ENCODE assay signal across 10 mouse cellular contexts in genomic region chr17:68841097-68841891, GRCm38 (mm10). TPM values are rescaled to one million over a fixed set of nuclear protein-coding genes. Genes with fewer than 3 reads are reported as not detected.
DNase-seq lines count a peak whose midpoint lies in the region; ATAC-seq lines count a peak whose summit lies in the region.
"Had no signal": no experiment of that assay in that cellular context is flagged by ENCODE, and none has a peak within 500 bp of the region (broad histone marks: within the 10 kb centered on the region; RNA-seq: fewer than 3 reads in every experiment).

No protein-coding gene starts in this region.

- peak; percentile 20 for DNase-seq in R1 (ENCODE audit: low read depth, low spot score)
- DNase-seq in cerebellum, postnatal 14 days, result peak; percentile 81
- peak; percentile 23 to 60 for DNase-seq in frontal cortex, postnatal 10 days (ENCODE audit: low spot score in 2 of 2)
- peak; percentile 54 to 62 for DNase-seq in layer of hippocampus, postnatal 25 days (ENCODE audit: extremely low spot score in 1 of 2, low spot score in 1 of 2)
- peak; percentile 2 for DNase-seq in lung, postnatal 25 days (ENCODE audit: low spot score)
- DNase-seq in right cerebral cortex, postnatal 10 days (ENCODE audit: low spot score in 2 of 2), result peak; percentile 49

- peak overlapping the region; percentile 72 for H3K9ac ChIP-seq in hindbrain, embryonic 12.5 days

- peak; percentile 71 for ATAC-seq in hindbrain, embryonic 12.5 days (ENCODE audit: low FRiP score)
- no peak for ATAC-seq in CD4-positive, CD25-positive, alpha-beta regulatory T cell, adult 4 months

- peak overlapping the region; percentile 95 for H3K4me2 ChIP-seq in hindbrain, embryonic 12.5 days (replicated peaks)

- WGBS in hindbrain, embryonic 12.5 days, result under 1% methylated on average over 70 of the region's 75 CpGs

- H3K27ac ChIP-seq in hindbrain, embryonic 12.5 days, result no peak overlapping the region; the same call in 1 of the 2 replicates
- H3K27ac ChIP-seq: macrophage had no signal

- H3K4me3 ChIP-seq in hindbrain, embryonic 12.5 days, result peak overlapping the region; percentile 53

- peaks cover 45% of the 10 kb centered on the region for H3K27me3 ChIP-seq in hindbrain, embryonic 12.5 days

- H3K4me1 ChIP-seq in hindbrain, embryonic 12.5 days, result peaks cover 24% of the 10 kb centered on the region

- H3K36me3 ChIP-seq in hindbrain, embryonic 12.5 days, result no peaks in the 10 kb centered on the region

- no peaks in the 10 kb centered on the region for H3K9me3 ChIP-seq in hindbrain, embryonic 12.5 days (replicated peaks)

RNA-seq across cellular contexts. Expression of gene Tmem200c, which starts 14.9 kb away (rescaled TPM):
- 3.5 TPM in 2 replicates for polyA plus RNA-seq in hindbrain, embryonic 12.5 days (2016; fragmentation: Nextera tagmentation; extraction: Ambion mirVana)
- total RNA-seq in layer of hippocampus, postnatal 25 days (2021), result 1 to 10 TPM; 6.9 to 7.6 TPM
- not detected for polyA plus RNA-seq in CD4-positive, CD25-positive, alpha-beta regulatory T cell, adult 4 months (2017; shearing (Covaris generic))
- total RNA-seq: MEL had no signal
- polyA plus RNA-seq: macrophage had no signal

Comparison
In these comparisons a context has a peak if more than half of its experiments do, and no peak if none do; other contexts are left out.
1. DNase-seq: peak in every context shown above with its lines; median percentile 81 in cerebellum, postnatal 14 days; 58 in layer of hippocampus, postnatal 25 days; 49 in right cerebral cortex, postnatal 10 days; 42 in frontal cortex, postnatal 10 days; 20 in R1; 2 in lung, postnatal 25 days.